Mouse (Mus musculus) embryonic fibroblast, embryonic 13.5 days (primary cell): ENCODE results near the gene Sympk.

Experiments
- CTCF ChIP-seq: IDR thresholded peaks from 2 replicates; pipeline ENCODE4 v1.5.1; 2011; ENCODE audit warnings: mild to moderate bottlenecking, control low read depth, low read length, moderate library complexity, borderline replicate concordance; ENCODE audit not compliant: insufficient read depth
- POLR2A ChIP-seq: IDR thresholded peaks from 2 replicates; pipeline ENCODE4 v1.6.1; 2011; ENCODE audit warnings: low read depth, mild to moderate bottlenecking, control low read depth, low read length, moderate library complexity

GRCm38 (mm10) chr7:19075231-19075630 lies 51.1 kb downstream of the Sympk start:
- no peak for TF ChIP-seq CTCF
- no peak for TF ChIP-seq POLR2A
